Mouse (Mus musculus): ENCODE results near the gene Ngef.
A peak's percentile ranks its signal among the peaks of the same experiment; 100 is the strongest.

Ngef gene

GRCm38 (mm10) chr1:87562967-87563366 lies 10.7 kb downstream of the Ngef start:
- DNase-seq: no peak

DNA sequence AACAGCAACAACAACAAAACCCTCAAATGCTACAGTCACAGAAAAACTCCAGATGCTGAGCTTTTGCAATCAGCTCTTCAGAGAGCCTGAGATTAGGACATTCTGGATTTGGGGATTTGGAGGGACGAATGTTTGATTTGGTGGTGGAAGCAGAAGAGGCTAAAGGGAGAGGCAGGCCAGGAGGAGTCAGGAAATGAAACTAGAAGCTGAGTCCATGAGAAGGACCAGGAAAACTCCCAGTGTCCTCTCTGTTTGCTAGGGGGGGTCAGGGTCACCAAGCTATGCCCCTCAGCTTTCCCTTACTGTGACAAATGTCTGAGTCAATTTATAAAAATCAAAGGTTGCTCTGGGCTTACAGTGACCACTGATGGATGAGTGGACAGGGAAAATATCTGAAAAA lies 20.1 kb downstream of the Ngef start:
- DNase-seq: no peak

DNA sequence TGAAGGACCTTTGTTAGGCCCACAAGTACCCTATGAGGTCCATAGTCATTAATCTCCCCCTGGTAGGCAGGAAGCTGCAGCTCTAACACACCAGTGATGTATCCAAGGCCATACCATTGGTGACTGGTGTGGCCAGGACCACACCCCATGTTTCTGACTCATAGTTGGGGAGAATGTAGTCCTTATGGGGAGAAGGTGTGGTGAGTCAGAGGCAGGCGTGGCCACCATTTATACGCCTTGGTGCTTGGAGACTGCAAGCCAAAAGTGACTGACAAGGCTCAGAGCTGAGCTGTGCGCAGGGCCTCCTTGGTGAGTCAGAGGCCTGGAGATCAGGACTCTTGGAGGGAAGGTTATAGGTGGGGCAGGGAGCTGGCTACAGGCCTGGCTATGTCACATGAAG lies 22.7 kb downstream of the Ngef start:
- DNase-seq: no peak

GRCm38 (mm10) chr1:87541614-87542013 lies 32.1 kb downstream of the Ngef start:
- peak; percentile 26 to 57 for DNase-seq

DNA sequence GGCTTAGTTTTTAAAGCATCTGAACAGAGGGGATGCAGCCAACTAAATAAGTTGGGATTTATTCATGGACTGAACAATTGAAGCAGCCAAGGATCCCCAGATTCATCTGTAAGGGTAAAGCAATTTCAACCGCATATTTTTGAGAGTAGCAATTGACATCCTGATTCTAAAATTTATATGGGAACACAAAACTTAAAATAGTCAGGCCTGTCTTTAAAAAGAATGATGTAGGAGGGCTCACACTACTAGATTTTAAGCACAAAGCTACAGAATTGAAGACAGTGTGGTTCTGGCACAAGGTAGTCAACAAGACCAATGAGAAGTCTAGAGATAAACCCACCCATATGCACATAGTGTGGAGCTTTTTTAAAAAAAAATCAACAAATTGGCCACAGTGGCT lies 36.7 kb downstream of the Ngef start:
- DNase-seq: no peak

GRCm38 (mm10) chr1:87534118-87534517 lies 39.6 kb downstream of the Ngef start:
- no peak for DNase-seq

- no peak for DNase-seq
Observed at GRCm38 (mm10) chr1:87532346-87532745, 41.3 kb downstream of the Ngef start.

GRCm38 (mm10) chr1:87527191-87527590 lies 46.5 kb downstream of the Ngef start:
- peak; percentile 69 to 76 for DNase-seq

DNA sequence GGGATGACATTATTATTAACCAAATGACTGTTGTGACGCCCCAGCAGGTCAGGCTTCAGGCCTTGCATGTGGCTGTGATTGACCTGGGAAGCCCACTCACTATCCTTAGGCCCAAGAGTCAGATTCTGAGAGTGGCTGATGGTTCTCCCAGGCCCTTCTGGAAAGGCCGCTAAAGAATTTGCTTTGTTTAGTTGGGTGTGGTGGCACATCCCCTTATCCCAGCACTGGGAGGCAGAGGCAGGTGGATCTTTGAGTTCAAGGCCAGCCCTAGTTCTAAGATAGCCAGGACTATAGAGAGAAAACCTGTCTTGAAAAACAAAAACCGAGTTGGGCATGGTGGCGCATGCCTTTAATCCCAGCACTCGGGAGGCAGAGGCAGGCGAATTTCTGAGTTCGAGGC lies 48.6 kb downstream of the Ngef start:
- no peak for DNase-seq

DNA sequence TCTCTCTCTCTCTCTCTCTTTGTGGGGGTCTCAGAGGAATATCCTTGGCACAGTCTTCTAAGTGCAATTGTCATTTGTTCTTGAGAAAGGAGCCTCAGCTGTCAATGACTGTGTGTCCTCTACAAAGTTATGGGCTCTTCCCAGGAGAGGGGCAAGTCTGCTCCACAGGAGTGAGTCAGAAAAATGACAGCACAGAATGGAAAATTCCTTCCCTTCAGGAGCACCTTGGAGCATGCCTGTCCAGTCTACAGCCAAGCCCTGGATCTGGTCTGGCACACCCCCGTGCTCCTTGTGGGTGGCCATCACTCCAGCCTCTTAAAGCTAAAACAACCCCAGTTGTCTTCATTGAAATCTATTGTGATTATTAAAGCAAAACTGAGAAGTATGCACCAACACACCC lies 52.1 kb downstream of the Ngef start:
- no peak for DNase-seq

DNA sequence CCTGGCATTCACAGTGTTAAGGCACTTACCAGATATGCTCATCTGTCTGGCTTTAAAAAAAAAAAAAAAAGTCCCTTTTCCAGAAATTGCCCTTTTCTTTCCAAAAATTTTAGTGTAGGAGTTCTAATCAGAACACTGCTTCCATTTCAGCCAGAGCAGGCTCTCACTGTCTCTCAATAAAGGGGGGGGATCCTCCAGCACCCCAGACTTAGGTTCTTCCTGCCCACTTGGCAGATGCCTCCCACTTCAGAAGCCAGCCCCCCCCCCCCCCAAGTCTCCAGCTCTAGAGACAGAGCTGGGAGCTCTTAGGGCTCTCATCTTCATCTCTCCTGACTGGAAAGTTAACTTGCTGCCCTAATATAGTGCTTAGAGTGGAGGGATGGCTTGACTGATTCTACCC lies 53.2 kb downstream of the Ngef start:
- no peak for DNase-seq

DNA sequence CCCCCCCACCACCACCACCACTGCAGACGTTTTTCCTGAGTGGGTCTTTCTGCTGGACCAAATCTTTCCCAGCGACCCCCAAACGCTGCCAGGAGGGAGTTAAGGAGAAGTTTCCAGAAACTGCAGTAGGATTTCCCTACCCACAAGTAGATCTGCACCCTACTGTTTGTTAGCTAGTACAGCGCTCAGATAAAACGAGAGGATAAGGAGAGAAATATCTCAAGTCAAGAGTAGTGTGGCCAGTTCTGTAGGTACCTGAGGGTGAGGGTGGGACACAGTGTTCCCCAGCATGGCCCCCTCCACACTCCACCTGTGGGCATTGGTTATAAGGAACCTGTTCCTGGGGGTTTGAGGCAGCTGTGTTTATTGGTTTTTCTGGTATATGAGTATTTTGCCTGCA lies 62.8 kb downstream of the Ngef start:
- DNase-seq: no peak

GRCm38 (mm10) chr1:87510166-87510691 lies 63.4 kb downstream of the Ngef start:
- peak; percentile 65 to 69 for DNase-seq

DNA sequence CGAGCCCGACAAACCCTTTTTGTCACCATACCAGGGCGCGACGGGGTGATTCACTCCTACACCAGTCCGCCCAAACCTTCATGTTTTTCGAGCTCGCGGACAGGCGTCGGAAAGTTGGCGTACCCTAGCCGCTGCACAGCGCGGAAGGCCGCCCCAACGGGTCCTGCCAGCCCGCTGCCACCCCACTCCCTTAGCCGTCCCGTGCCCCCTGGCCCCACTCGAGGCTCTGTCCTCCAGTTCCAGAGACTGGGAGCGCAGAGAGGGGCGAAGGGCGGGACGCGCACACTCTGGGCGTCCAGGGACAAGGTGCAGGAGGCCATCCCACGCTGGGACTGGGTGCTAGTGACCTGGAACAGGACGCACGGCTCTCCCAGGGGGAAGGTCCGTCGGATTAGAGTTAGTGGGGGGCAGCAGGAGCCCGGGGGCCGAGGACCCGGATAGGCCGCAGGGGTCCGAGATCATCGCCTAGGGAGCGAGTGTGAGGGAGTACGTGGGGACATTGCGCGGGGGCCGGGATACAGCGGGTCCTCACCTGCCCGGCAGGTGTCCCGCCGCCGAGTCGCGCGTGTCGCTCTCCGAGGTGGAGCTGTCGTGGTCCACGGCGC lies 64.0 kb downstream of the Ngef start, which contains the start of gene Neu2:
Gene Neu2 (plus strand): TSS at position 329 of the 605 bp plus-strand sequence.
- peak in 1 of 2 experiments; percentile 37 for DNase-seq

GRCm38 (mm10) chr1:87508591-87509560 lies 64.8 kb downstream of the Ngef start:
- peak in 1 of 2 experiments; percentile 18 for DNase-seq

GRCm38 (mm10) chr1:87507857-87508256 lies 65.8 kb downstream of the Ngef start:
- no peak for DNase-seq

DNA sequence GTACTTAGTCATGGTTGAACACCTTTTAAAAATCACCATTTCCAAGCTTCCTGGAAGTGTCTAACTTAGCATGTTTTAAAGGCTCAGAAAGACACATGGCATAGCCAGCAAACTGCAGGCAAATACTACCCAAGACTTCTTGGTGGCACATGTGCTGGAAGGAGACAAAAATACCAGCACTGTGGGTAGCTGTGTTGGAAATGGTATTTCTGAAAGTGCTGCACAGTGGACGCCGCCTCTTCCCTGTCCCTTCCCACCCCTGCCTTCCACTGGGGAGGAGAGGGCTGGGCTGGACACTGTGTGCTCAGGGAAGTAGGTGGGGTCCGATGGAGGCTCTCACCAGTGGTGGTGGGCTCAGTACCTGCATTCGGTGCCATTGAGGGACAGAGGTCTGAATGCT lies 68.1 kb downstream of the Ngef start:
- no peak for DNase-seq

DNA sequence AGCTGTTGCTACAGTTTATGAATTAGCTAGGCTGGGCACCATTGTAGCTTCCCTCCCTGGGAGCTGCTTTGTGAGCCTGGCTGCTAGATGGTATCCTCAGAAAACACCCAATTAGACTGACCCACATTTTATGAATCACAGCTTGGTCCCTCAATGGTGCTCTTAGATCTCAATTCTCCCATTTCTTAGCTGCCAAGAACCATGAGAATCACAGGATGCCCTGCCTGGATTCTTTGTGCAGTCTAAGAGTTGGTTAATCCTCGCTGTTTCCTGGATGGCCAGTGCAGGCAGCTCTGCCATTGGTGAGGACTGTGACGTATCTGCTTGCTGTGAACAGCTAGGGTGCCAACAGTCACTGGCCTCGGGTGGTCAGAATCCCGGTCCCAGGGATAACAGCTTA lies 80.1 kb downstream of the Ngef start:
- DNase-seq: no peak

GRCm38 (mm10) chr1:87492285-87492684 lies 81.4 kb downstream of the Ngef start:
- no peak for DNase-seq

- DNase-seq: peak; percentile 86 to 91
Observed at GRCm38 (mm10) chr1:87486386-87486785, 87.3 kb downstream of the Ngef start.

DNA sequence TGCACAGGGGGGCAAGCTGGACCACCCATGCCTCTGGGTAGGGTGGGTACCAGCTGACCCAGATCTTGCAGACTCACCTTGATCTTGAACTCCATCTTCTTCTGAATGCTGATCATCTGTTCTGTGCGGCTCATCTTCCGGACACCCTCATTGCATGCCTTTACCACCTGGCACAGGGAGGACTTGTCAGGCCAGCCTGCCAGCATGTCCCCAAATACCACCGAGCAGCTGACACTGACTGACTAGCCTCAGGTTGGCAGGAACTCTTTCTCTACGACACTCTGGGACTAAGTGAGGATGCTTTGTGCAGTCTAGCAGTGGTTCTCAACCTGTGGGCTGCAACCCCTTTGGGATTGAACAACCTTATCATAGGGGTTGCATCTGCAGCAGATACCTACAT lies 91.1 kb downstream of the Ngef start:
- peak; percentile 64 to 78 for DNase-seq

DNA sequence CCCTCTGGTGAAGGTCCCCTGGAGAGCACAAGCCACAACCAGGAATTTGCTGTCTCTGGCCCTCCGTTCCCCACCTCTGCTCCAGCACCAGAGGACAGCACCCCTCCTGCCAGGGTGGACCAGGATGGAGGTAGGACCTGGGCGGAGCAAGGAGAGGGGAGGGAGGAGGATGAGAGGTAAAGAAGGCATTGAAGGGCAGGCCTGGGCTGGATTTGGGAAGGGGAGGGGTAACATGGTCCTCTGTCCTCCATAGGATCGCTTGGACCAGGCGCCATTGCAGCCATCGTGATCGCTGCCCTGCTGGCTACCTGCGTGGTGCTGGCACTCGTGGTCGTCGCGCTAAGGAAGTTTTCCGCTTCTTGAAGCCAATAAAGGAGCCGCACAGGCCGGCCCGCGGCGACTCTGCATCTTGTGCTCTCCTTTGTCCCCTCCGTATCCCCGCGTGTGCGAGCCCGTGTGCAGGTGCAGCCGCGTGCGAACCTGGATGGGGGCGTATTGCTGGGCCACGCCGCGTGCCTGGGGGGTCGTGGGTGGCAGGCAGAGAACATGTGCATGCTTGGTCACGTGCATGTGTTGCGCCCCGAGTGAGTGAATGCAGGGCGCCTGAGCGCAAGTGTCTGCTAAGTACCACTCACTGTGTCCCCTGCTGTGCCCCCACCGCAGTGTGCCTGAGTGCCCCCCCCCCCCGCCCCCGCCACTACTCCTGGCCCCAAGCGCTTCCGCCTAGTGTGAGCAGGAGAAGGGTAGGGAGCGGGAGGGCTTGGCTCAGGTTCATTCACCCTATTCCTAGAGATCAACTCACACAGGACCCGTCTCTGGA lies 98.4 kb downstream of the Ngef start:
- no peak for DNase-seq

- no peak for DNase-seq
Observed at GRCm38 (mm10) chr1:87472576-87472975, 101.1 kb downstream of the Ngef start.
